Mouse (Mus musculus) kidney, postnatal 10 days (tissue): ENCODE results near the gene Ranbp17.
A peak's percentile ranks its signal among the peaks of the same experiment; 100 is the strongest.
"Not testable (repeated sequence)": the region's sequence is repeated elsewhere in the genome, so short reads cannot be mapped to it uniquely, and the experiment has no call there.

Experiments
- DNase-seq: peaks from one replicate; pipeline ENCODE4 v3.0.0; 2021; ENCODE audit warnings: mixed read lengths

The Ranbp17 gene

GRCm38 (mm10) chr11:33513376-33513991, at the start of gene Ranbp17:
TSS of gene Ranbp17 (minus strand) at chr11:33513746.
- peak; percentile 77 for DNase-seq

- peak; percentile 9 for DNase-seq
Observed at GRCm38 (mm10) chr11:33554123-33554522, 40.6 kb upstream of the Ranbp17 start.

GRCm38 (mm10) chr11:33550861-33551560, 37.5 kb upstream of the Ranbp17 start:
- no peak for DNase-seq

GRCm38 (mm10) chr11:33547386-33547785, 33.8 kb upstream of the Ranbp17 start:
- peak; percentile 47 for DNase-seq

GRCm38 (mm10) chr11:33544945-33545344, 31.4 kb upstream of the Ranbp17 start:
- DNase-seq = no peak

- no peak for DNase-seq
Observed at GRCm38 (mm10) chr11:33544121-33544520, 30.6 kb upstream of the Ranbp17 start.

- no peak for DNase-seq
Observed at GRCm38 (mm10) chr11:33537390-33538125, 24.0 kb upstream of the Ranbp17 start.

GRCm38 (mm10) chr11:33536636-33537035, 23.1 kb upstream of the Ranbp17 start:
- no peak for DNase-seq

GRCm38 (mm10) chr11:33534541-33534940, 21.0 kb upstream of the Ranbp17 start:
- DNase-seq = no peak

GRCm38 (mm10) chr11:33533577-33533976, 20.0 kb upstream of the Ranbp17 start:
- no peak for DNase-seq

- DNase-seq = no peak
Observed at GRCm38 (mm10) chr11:33529576-33529975, 16.0 kb upstream of the Ranbp17 start.

- peak; percentile 76 for DNase-seq
Observed at GRCm38 (mm10) chr11:33512854-33513375, 631 bp downstream of the Ranbp17 start.

- no peak for DNase-seq
Observed at GRCm38 (mm10) chr11:33509401-33509800, 4.1 kb downstream of the Ranbp17 start.

- DNase-seq = peak; percentile 26
Observed at GRCm38 (mm10) chr11:33485746-33486145, 27.8 kb downstream of the Ranbp17 start.

- no peak for DNase-seq
Observed at GRCm38 (mm10) chr11:33480410-33480809, 33.1 kb downstream of the Ranbp17 start.

- no peak for DNase-seq
Observed at GRCm38 (mm10) chr11:33479209-33479608, 34.3 kb downstream of the Ranbp17 start.

GRCm38 (mm10) chr11:33476634-33477033, 36.9 kb downstream of the Ranbp17 start:
- DNase-seq = no peak

- DNase-seq = no peak
Observed at GRCm38 (mm10) chr11:33461172-33461571, 52.4 kb downstream of the Ranbp17 start.

- DNase-seq = no peak
Observed at GRCm38 (mm10) chr11:33454069-33454468, 59.5 kb downstream of the Ranbp17 start.

GRCm38 (mm10) chr11:33433813-33434212, 79.7 kb downstream of the Ranbp17 start:
- no peak for DNase-seq

GRCm38 (mm10) chr11:33428238-33428637, 85.3 kb downstream of the Ranbp17 start:
- DNase-seq = not testable (repeated sequence)

- DNase-seq = not testable (repeated sequence)
Observed at GRCm38 (mm10) chr11:33427789-33428188, 85.8 kb downstream of the Ranbp17 start.

- no peak for DNase-seq
Observed at GRCm38 (mm10) chr11:33422226-33422625, 91.3 kb downstream of the Ranbp17 start.

GRCm38 (mm10) chr11:33404651-33405050, 108.9 kb downstream of the Ranbp17 start:
- no peak for DNase-seq
